Mouse (Mus musculus) monocyte, adult 5-6 weeks (primary cell): ENCODE measurements at regions not wholly inside any gene's neighbourhood (a gene's known extent, or its start where the extent isn't known, plus 50 kb on each side); places are given as distances from the start of the nearest gene placed in this dataset.

ENCODE experiments used
- ATAC-seq: fragments of 153-309, 156-312 bp; replicated peaks from 2 replicates; pipeline ENCODE4 v1.8.0; 2017; ENCODE audit warnings: mild to moderate bottlenecking; ENCODE audit not compliant: low TSS enrichment, insufficient number of reproducible peaks, severe bottlenecking, poor library complexity, low FRiP score

GRCm38 (mm10) chr10:72533427-72533826 lies 121.2 kb upstream of the Zwint start:
- no peak for ATAC-seq

GRCm38 (mm10) chr10:72533859-72534258 lies 120.8 kb upstream of the Zwint start:
- ATAC-seq: no peak

- ATAC-seq: no peak
Measured at GRCm38 (mm10) chr10:72549564-72549963, 105.1 kb upstream of the Zwint start.

GRCm38 (mm10) chr10:72551561-72551960 lies 103.1 kb upstream of the Zwint start:
- ATAC-seq: no peak

GRCm38 (mm10) chr10:72573991-72574652 lies 80.5 kb upstream of the Zwint start:
- ATAC-seq: no peak

- ATAC-seq: no peak
Measured at GRCm38 (mm10) chr10:72577713-72578112, 76.9 kb upstream of the Zwint start.

- ATAC-seq: no peak
Measured at GRCm38 (mm10) chr10:72578501-72578900, 76.1 kb upstream of the Zwint start.

- ATAC-seq: no peak
Measured at GRCm38 (mm10) chr10:72581311-72581710, 73.3 kb upstream of the Zwint start.

- no peak for ATAC-seq
Measured at GRCm38 (mm10) chr10:72588561-72588960, 66.1 kb upstream of the Zwint start.

- ATAC-seq: no peak
Measured at GRCm38 (mm10) chr10:72593049-72593448, 61.6 kb upstream of the Zwint start.
